Mouse (Mus musculus): ENCODE results near the gene Emg1. TPM values are rescaled to one million over a fixed set of nuclear protein-coding genes. Genes with fewer than 3 reads are reported as not detected.

Gene Emg1
- 10 to 100 TPM; 41.0 to 48.1 (median 43.4) TPM for total RNA-seq (2022)

GRCm38 (mm10) chr6:124711824-124712782 lies at the start of gene Emg1, which contains the start of gene Phb2:
TSS of gene Emg1 (minus strand) at chr6:124712178.
TSS of gene Phb2 (plus strand) at chr6:124712336.
- DNase-seq (ENCODE audit: low spot score in 2 of 2) = peak; percentile 93 to 97

DNA sequence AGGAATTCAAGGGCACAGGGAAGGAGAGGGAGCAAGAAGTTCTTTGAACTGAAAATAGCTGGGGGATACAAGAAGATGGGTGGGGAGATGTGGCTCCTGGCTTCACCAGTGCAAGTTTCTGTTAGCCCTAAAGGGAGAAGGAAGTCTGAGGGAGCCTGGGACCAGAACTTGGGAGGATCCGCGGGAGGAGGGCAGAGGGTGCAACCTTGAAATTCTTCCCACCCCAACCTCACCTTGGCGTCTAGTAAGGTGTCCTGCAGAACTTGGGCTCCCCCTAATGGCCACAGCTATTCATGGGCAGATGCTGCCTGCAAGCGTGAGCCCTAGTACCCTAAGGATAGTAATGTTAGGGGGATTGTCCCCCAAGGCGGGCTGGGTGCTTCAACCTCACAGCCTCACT lies 47.3 kb upstream of the Emg1 start:
- peak in 1 of 2 experiments; percentile 78 for DNase-seq (ENCODE audit: low spot score in 2 of 2)

- DNase-seq (ENCODE audit: low spot score in 2 of 2) = no peak
Observed at GRCm38 (mm10) chr6:124758849-124759232, 46.9 kb upstream of the Emg1 start.

DNA sequence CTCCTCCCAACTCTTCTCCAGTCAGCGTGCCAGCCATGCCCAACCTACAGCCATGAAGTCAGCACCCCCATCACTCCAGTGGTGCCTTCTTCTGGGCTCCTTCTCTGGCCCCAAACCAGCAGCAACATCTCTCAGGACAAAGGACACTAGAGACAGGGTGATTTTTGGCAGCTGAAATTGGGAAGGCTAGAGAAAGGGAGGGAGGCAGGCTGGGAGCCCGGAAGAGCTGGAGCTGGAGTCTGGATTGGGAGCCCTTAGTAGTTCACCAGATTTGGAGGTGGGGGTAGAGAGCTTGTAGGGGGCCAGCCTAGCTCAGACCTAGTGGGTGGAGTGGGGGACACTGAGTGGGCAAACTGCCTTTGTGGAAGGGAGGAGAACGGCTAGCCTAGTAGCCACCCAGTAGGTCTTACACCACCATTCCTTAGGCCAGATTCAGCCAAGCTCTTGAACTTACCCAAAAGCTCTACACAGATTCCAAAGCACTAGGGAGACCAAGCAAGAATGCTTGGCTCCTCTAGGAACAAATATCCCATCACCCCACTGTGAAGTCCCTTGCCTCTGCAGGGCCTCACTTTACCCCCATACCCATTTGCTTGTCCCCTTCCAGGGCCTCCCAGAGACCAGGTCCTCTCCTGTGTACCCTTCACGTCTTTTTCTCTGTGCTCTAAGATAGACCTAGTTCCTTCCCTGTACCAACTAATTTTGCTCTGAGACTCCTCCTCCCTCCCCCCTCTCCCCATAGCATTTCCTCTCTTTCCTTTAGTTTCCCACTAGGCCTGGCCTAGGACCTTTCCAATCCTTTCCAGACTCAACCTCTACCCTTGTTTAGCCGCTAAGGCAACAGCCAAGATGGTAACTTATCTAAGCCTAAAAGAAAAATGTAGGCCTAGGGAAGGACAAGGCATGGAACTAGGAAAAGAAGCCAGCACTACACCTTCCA lies 46.2 kb upstream of the Emg1 start:
- peak in 1 of 2 experiments; percentile 53 for DNase-seq (ENCODE audit: low spot score in 2 of 2)

GRCm38 (mm10) chr6:124757351-124757880 lies 45.4 kb upstream of the Emg1 start:
- DNase-seq (ENCODE audit: low spot score in 2 of 2) = no peak

GRCm38 (mm10) chr6:124756652-124757350 lies 44.8 kb upstream of the Emg1 start:
- peak in 1 of 2 experiments; percentile 78 for DNase-seq (ENCODE audit: low spot score in 2 of 2)

- DNase-seq (ENCODE audit: low spot score in 2 of 2) = no peak
Observed at GRCm38 (mm10) chr6:124755831-124756595, 44.0 kb upstream of the Emg1 start, which contains the start of the genes Gm45234 and Atn1. TSS of gene Gm45234 (minus strand) at chr6:124756021. TSS of gene Atn1 (minus strand) at chr6:124756524.

DNA sequence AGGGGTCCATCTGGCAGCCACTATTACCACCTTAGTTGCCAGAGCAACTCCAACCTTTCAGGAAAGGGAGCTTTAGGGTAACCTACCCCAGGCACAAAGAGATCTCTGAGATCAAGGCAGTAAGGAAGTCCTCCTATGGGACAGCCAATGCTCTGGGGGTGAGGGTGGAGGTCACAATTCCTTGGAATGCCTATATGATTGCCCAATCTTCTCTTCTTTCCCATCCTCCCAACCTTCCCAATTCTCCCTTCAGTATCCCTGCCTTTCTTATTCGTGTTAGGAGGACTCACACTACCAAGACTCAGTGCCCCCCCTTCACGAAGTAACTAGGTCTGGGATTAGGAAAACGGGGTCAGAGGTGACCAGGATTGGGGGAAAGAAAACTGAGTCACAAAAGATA lies 43.3 kb upstream of the Emg1 start:
- DNase-seq (ENCODE audit: low spot score in 2 of 2) = no peak

GRCm38 (mm10) chr6:124753861-124754260 lies 41.9 kb upstream of the Emg1 start:
- DNase-seq (ENCODE audit: low spot score in 2 of 2) = no peak

DNA sequence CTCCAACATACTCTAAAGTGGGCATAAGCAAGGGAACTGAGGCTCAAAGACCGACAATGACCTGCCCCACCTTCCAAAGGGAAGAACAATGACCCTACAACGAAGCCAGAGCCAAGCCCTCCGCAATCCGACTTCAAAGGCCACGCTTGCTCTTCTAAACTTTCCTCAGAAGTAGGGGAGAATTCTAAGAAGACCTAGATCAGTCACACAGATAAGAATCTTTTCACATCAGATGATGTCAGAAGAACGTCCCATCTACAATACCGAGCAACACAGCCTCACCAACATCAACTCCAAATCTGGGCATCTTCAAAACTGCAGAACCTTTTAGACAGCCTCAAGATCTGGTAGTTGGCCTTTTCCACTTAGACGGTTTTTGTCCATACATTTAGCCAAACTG lies 38.4 kb upstream of the Emg1 start:
- DNase-seq (ENCODE audit: low spot score in 2 of 2) = no peak

GRCm38 (mm10) chr6:124746654-124747632 lies 35.0 kb upstream of the Emg1 start:
- DNase-seq (ENCODE audit: low spot score in 2 of 2) = no peak

- DNase-seq (ENCODE audit: low spot score in 2 of 2) = no peak
Observed at GRCm38 (mm10) chr6:124746296-124746605, 34.3 kb upstream of the Emg1 start.

DNA sequence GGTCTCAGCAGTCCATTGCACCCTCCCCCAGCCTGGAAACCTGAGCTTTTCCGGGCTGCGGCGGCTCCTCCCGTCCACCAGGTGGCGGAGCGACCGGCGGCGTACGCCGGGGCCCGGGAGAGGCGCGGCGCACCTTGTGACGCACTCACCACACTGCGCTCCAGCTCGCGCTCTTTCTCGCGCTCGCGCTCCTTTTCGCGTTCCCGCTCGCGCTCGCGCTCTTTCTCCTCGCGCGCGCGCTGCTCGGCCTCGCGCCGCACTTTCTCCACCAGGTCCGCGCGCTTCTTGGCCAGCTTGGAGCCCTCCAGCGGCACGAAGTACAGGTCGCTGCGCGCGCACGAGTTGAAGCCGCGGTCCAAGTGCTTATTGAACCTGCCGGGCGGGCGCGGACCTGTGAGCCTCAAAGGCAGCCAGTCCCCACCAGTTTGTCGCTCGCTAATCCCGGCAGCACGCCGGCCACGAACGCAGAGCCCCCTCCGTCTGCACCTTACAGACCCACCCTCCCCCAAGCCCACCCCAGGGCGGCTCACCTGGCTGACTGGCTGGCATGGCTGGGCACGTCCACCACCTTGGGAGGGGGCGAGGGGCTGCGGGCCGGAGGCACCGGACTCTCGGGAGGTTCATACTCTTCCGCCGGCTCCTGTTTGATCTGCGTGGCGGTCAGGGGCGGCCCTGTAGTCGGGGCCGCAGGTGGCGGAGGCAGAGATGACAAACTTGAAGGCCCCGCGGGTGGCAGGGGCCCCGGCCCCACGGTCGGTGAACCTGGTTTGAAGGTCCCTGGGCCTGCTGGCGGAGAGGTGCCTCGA lies 33.7 kb upstream of the Emg1 start:
- peak in 1 of 2 experiments; percentile 92 for DNase-seq (ENCODE audit: low spot score in 2 of 2)

DNA sequence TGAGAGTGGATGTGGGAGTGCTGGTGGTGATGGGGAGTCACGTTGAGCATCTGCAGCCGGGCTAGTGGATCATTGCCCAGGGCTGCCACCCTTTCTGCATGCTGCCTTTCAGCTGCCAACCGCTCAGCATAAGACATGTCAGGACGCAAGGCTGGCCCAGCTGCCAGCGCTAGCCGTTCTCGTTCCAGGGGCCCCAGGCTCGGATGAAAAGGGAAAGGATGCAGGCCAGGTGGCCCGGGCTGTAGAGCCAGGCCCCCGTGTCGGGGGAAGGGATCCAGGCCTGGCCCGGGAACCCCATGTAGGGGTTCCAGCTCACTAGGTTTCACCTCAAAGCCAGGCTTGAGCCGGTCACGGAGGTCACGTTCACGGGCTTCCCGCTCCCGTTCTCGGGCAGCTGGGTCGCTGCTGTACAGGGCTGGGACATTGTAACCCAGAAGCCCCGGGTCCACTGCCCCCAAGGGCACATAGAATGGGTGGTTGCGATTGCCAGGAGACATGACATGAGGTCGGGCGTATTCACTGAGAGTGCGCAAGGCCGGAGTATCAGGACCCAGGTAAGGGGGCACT lies 32.9 kb upstream of the Emg1 start:
- no peak for DNase-seq (ENCODE audit: low spot score in 2 of 2)

DNA sequence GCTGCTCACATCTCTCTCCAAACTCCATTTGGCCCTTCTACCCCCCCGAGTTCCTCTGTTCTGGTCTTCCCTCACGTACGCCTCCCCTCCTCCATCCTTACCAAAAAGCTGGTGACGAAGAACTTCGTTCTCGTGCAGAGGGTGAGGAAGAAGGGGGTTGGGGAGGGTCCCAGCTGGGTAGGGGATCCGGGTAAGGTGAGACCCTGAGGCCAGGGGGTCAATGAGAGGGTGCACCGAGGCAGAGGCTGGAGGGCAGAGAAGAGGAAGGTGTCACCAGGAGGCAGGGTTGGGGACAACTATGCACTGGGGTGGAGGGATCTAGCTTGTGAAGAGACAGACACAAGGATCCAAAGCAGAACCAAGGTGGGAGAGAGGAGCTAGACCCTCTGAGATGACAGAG lies 31.7 kb upstream of the Emg1 start:
- DNase-seq (ENCODE audit: low spot score in 2 of 2) = no peak

DNA sequence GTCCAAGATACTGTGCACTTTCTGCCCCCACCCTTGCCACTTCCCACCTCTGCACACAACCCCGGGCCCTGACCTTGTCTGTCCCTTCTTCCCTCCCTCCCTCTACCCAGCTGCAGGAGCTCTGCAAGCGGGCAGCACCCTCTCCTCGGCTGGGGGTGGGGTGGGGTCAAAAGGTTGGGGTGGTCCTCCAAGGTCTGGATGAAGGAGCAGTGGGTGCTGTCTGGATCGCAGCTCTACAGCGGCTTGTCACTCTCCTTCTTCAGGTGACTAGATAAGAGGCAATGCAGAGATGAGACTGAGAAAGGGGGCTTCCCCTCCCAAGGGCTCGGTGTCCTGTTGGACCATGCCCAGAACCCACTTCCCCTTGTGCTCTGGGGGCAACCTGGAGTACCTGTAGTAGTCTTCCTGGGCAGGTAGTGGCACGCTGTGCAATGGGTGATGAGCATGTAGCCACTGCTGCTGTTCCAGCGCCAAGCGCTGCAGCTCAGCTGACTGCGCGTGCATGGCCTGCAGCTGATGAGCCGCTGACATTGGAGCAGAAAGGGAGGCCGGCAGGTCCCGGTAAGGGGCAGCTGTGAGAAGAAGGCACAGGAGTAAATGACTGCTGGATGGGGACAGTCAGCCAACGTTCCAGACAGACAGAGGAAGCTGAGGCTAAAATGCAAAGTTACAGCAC lies 31.0 kb upstream of the Emg1 start:
- DNase-seq (ENCODE audit: low spot score in 2 of 2) = no peak

DNA sequence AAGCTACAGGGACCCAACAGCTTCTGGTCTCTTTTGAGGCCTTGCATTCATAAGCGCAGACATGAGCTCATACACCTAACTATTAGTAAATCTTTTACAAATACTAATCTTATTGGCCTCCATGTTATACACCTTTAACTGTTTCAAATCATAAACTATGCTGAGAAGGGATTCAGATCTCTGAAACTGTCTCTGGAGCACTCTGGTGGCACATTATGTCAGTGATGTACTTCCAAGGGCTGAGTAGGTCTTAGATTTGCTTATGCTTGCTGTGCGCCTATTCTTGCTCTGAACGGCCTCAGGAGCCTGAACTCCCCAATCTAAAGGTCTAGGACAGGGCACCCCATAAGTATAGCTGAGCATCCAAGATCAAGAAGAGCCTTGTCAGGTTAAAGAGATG lies 29.9 kb upstream of the Emg1 start:
- DNase-seq (ENCODE audit: low spot score in 2 of 2) = no peak

Data from left cerebral cortex, adult 8-10 months (tissue).